Mouse (Mus musculus) midbrain, embryonic 13.5 days (tissue): ENCODE results near the gene Robo1. TPM values are rescaled to one million over a fixed set of nuclear protein-coding genes. Genes with fewer than 3 reads are reported as not detected.
A peak's percentile ranks its signal among the peaks of the same experiment; 100 is the strongest.

Experiments used
- ATAC-seq: fragments of 200-750 bp; cut with Nextera tagmentation; 2 replicates; pipeline ENCODE4 v1.8.0; 2017; ENCODE audit warnings: mild to moderate bottlenecking, moderate TSS enrichment, moderate library complexity
- H3K27ac ChIP-seq: fragments of 300-500 bp; sonication (generic); 2 replicates; pipeline ENCODE4 v1.5.1; 2015; ENCODE audit warnings: inconsistent platforms, mild to moderate bottlenecking, moderate library complexity
- H3K27me3 ChIP-seq: fragments of 300-500 bp; sonication (generic); 2 replicates; pipeline ENCODE4 v1.6.1; 2015; ENCODE audit warnings: mild to moderate bottlenecking, inconsistent platforms
- H3K36me3 ChIP-seq: fragments of 300-500 bp; sonication (generic); 2 replicates; pipeline ENCODE4 v1.6.1; 2015; ENCODE audit warnings: mild to moderate bottlenecking, inconsistent platforms
- H3K4me1 ChIP-seq: fragments of 300-500 bp; sonication (generic); replicated peaks from 2 replicates; pipeline ENCODE4 v1.6.1; 2015; ENCODE audit warnings: inconsistent platforms
- H3K4me2 ChIP-seq: fragments of 300-500 bp; sonication (generic); replicated peaks from 2 replicates; pipeline ENCODE4 v1.6.1; 2015; ENCODE audit warnings: moderate library complexity, mild to moderate bottlenecking, inconsistent platforms
- H3K4me3 ChIP-seq: fragments of 300-500 bp; sonication (generic); replicated peaks from 2 replicates; pipeline ENCODE4 v1.5.1; 2015; ENCODE audit warnings: mild to moderate bottlenecking, inconsistent platforms
- H3K9ac ChIP-seq: fragments of 300-500 bp; sonication (generic); replicated peaks from 2 replicates; pipeline ENCODE4 v1.6.1; 2015; ENCODE audit warnings: mild to moderate bottlenecking, inconsistent platforms
- H3K9me3 ChIP-seq: fragments of 300-500 bp; sonication (generic); 2 replicates; pipeline ENCODE4 v1.6.1; 2016; ENCODE audit warnings: mild to moderate bottlenecking, inconsistent platforms
- WGBS: fragments of 180-500 bp; shearing (Covaris S2); methylation state at CpG from one replicate; pipeline ENCODE4 v1.1.7; 2015; 5-methylcytosine and 5-hydroxymethylcytosine counted together
- polyA plus RNA-seq: library from polyadenylated mRNA; unstranded; fragments of >200 nt; fragmentation: Nextera tagmentation; extraction: Ambion mirVana; gene quantifications from 2 replicates; pipeline ENCODE4 v1.2.1, GENCODE M21; 2015

The Robo1 gene
- polyA plus RNA-seq, 1 experiment from 2014 or later, result 81.1 TPM

GRCm38 (mm10) chr16:72734234-72734633, 426.1 kb downstream of the Robo1 start:
- no peaks in the 10 kb centered on the region for H3K36me3 ChIP-seq
- 0 out of 2 replicates have a peak, but pooled peaks cover 24% of the 10 kb centered on the region for H3K4me1 ChIP-seq
- 88% methylated on average over 5 of the region's 5 CpGs for WGBS
- no peaks in the 10 kb centered on the region for H3K27me3 ChIP-seq
- H3K9me3 ChIP-seq, result no peaks in the 10 kb centered on the region
- no peak overlapping the region for H3K4me3 ChIP-seq
- ATAC-seq, result no peak
- no peak overlapping the region for H3K9ac ChIP-seq
- H3K27ac ChIP-seq, result 0 out of 2 replicates have a peak overlapping the region, but pooled peaks have one; percentile 2
- no peak overlapping the region for H3K4me2 ChIP-seq

GRCm38 (mm10) chr16:72735175-72735574, 427.1 kb downstream of the Robo1 start:
- Histone ChIP-seq H3K4me2 (no peak overlapping the region), H3K27ac (no peak overlapping the region), H3K4me3 (no peak overlapping the region), H3K9me3 (no peaks in the 10 kb centered on the region), H3K27me3 (no peaks in the 10 kb centered on the region), H3K9ac (no peak overlapping the region), H3K4me1 (0 out of 2 replicates have a peak, but pooled peaks cover 24% of the 10 kb centered on the region), H3K36me3 (no peaks in the 10 kb centered on the region)
- WGBS, result 72% methylated on average over 11 of the region's 11 CpGs
- ATAC-seq, result no peak

- Histone ChIP-seq H3K4me1 (0 out of 2 replicates have a peak, but pooled peaks cover 24% of the 10 kb centered on the region), H3K4me3 (no peak overlapping the region), H3K9me3 (no peaks in the 10 kb centered on the region), H3K9ac (no peak overlapping the region), H3K27me3 (no peaks in the 10 kb centered on the region), H3K4me2 (no peak overlapping the region), H3K27ac (no peak overlapping the region), H3K36me3 (no peaks in the 10 kb centered on the region)
- ATAC-seq, result no peak
- WGBS, result 78% methylated on average over 3 of the region's 3 CpGs
Observed at GRCm38 (mm10) chr16:72735588-72735987, 427.5 kb downstream of the Robo1 start.

- peaks cover 7% of the 10 kb centered on the region for H3K36me3 ChIP-seq
- no peak overlapping the region for H3K4me2 ChIP-seq
- H3K9me3 ChIP-seq, result peaks cover 3% of the 10 kb centered on the region; the same call in 1 of the 2 replicates
- no peak overlapping the region for H3K9ac ChIP-seq
- WGBS, result 59% methylated on average over 4 of the region's 4 CpGs
- H3K4me1 ChIP-seq, result 0 out of 2 replicates have a peak, but pooled peaks cover 24% of the 10 kb centered on the region
- H3K4me3 ChIP-seq, result no peak overlapping the region
- no peak overlapping the region for H3K27ac ChIP-seq
- ATAC-seq, result no peak
- H3K27me3 ChIP-seq, result no peaks in the 10 kb centered on the region
Observed at GRCm38 (mm10) chr16:72737154-72737553, 429.0 kb downstream of the Robo1 start.

GRCm38 (mm10) chr16:72740218-72740617, 432.1 kb downstream of the Robo1 start:
- no peak overlapping the region for H3K9ac ChIP-seq
- H3K4me3 ChIP-seq, result no peak overlapping the region
- WGBS, result 87% methylated on average over 7 of the region's 7 CpGs
- no peak for ATAC-seq
- H3K27ac ChIP-seq, result no peak overlapping the region
- H3K36me3 ChIP-seq, result peaks cover 26% of the 10 kb centered on the region
- H3K9me3 ChIP-seq, result peaks cover 6% of the 10 kb centered on the region
- H3K4me2 ChIP-seq, result no peak overlapping the region
- 0 out of 2 replicates have a peak, but pooled peaks cover 14% of the 10 kb centered on the region for H3K4me1 ChIP-seq
- no peaks in the 10 kb centered on the region for H3K27me3 ChIP-seq

GRCm38 (mm10) chr16:72747696-72748095, 439.6 kb downstream of the Robo1 start:
- Histone ChIP-seq H3K9me3 (no peaks in the 10 kb centered on the region; the same call in 1 of the 2 replicates), H3K9ac (no peak overlapping the region), H3K27ac (no peak overlapping the region), H3K4me2 (no peak overlapping the region), H3K27me3 (no peaks in the 10 kb centered on the region), H3K36me3 (peaks cover 14% of the 10 kb centered on the region), H3K4me3 (no peak overlapping the region), H3K4me1 (peaks cover 8% of the 10 kb centered on the region)
- 57% methylated on average over 5 of the region's 5 CpGs for WGBS
- no peak for ATAC-seq

- no peak for ATAC-seq
- 90% methylated on average over 9 of the region's 9 CpGs for WGBS
Observed at GRCm38 (mm10) chr16:72765128-72765913, 457.2 kb downstream of the Robo1 start.

GRCm38 (mm10) chr16:72769214-72769834, 461.2 kb downstream of the Robo1 start:
- WGBS, result 70% methylated on average over 8 of the region's 8 CpGs
- no peak overlapping the region for H3K9ac ChIP-seq
- H3K27ac ChIP-seq, result no peak overlapping the region
- peak; percentile 58 for ATAC-seq
- H3K27me3 ChIP-seq, result no peaks in the 10 kb centered on the region
- no peak overlapping the region for H3K4me3 ChIP-seq
- no peak overlapping the region for H3K4me2 ChIP-seq
- H3K9me3 ChIP-seq, result no peaks in the 10 kb centered on the region
- H3K4me1 ChIP-seq, result peaks cover 49% of the 10 kb centered on the region
- H3K36me3 ChIP-seq, result no peaks in the 10 kb centered on the region

More at GRCm38 (mm10) chr16:72765128-72765913, 457.2 kb downstream of the Robo1 start:
- no peak overlapping the region for H3K4me3 ChIP-seq
- H3K27ac ChIP-seq, result no peak overlapping the region
- H3K36me3 ChIP-seq, result no peaks in the 10 kb centered on the region
- no peaks in the 10 kb centered on the region for H3K27me3 ChIP-seq
- H3K9me3 ChIP-seq, result no peaks in the 10 kb centered on the region
- H3K4me2 ChIP-seq, result no peak overlapping the region
- peaks cover 25% of the 10 kb centered on the region for H3K4me1 ChIP-seq
- no peak overlapping the region for H3K9ac ChIP-seq

- no peak overlapping the region for H3K4me2 ChIP-seq
- no peaks in the 10 kb centered on the region for H3K36me3 ChIP-seq
- ATAC-seq, result peak; percentile 51; the same call in 1 of the 2 replicates
- peak overlapping the region; percentile 41 for H3K27ac ChIP-seq
- no peak overlapping the region for H3K9ac ChIP-seq
- no peaks in the 10 kb centered on the region for H3K27me3 ChIP-seq
- H3K9me3 ChIP-seq, result no peaks in the 10 kb centered on the region
- peaks cover 49% of the 10 kb centered on the region for H3K4me1 ChIP-seq
- WGBS, result 18% methylated on average over 5 of the region's 5 CpGs
- no peak overlapping the region for H3K4me3 ChIP-seq
Observed at GRCm38 (mm10) chr16:72772348-72772747, 464.2 kb downstream of the Robo1 start.

- H3K36me3 ChIP-seq, result no peaks in the 10 kb centered on the region
- no peak overlapping the region for H3K4me2 ChIP-seq
- ATAC-seq, result no peak
- H3K9me3 ChIP-seq, result no peaks in the 10 kb centered on the region
- 15% methylated on average over 7 of the region's 7 CpGs for WGBS
- peaks cover 49% of the 10 kb centered on the region for H3K4me1 ChIP-seq
- H3K27me3 ChIP-seq, result no peaks in the 10 kb centered on the region
- H3K9ac ChIP-seq, result no peak overlapping the region
- no peak overlapping the region for H3K27ac ChIP-seq
- H3K4me3 ChIP-seq, result no peak overlapping the region
Observed at GRCm38 (mm10) chr16:72773034-72773433, 464.9 kb downstream of the Robo1 start.

- WGBS, result 55% methylated on average over 9 of the region's 9 CpGs
- 0 out of 2 replicates have a peak, but pooled peaks have one; percentile 40 for ATAC-seq
- Histone ChIP-seq H3K27me3 (no peaks in the 10 kb centered on the region), H3K4me3 (no peak overlapping the region), H3K36me3 (no peaks in the 10 kb centered on the region), H3K4me1 (peaks cover 22% of the 10 kb centered on the region), H3K9me3 (no peaks in the 10 kb centered on the region), H3K4me2 (no peak overlapping the region), H3K9ac (no peak overlapping the region), H3K27ac (no peak overlapping the region)
Observed at GRCm38 (mm10) chr16:72778520-72778919, 470.4 kb downstream of the Robo1 start.

GRCm38 (mm10) chr16:72782171-72782570, 474.1 kb downstream of the Robo1 start:
- Histone ChIP-seq H3K36me3 (no peaks in the 10 kb centered on the region), H3K4me1 (peaks cover 29% of the 10 kb centered on the region), H3K4me3 (no peak overlapping the region), H3K9me3 (no peaks in the 10 kb centered on the region), H3K27ac (no peak overlapping the region), H3K27me3 (no peaks in the 10 kb centered on the region), H3K9ac (no peak overlapping the region), H3K4me2 (no peak overlapping the region)
- WGBS, result 61% methylated on average over 6 of the region's 6 CpGs
- no peak for ATAC-seq
